Mouse (Mus musculus): ENCODE results near the gene Retn.

DNA sequence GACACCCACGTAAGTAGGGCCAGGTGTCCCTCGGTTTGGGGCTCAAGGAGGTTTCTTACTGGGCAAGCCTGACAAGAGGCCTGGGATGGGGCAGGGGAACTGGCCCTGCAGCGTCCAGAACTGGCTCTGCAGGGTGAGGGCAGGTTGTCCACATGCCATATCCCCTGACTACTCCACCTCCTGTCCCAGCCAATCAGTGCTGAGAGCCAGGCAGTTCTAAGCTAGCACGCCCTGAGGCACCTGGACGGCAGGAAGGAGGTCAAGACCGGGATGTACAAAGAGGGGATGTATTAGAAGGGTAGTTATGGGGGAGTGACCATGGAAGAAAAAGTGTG lies 45.8 kb upstream of the Retn start:
- TF ChIP-seq CTCF (IDR thresholded peaks at IDR 0.05; ENCODE audit: low read depth) (no peak), EP300 (IDR thresholded peaks at IDR 0.05; ENCODE audit: low read depth) (no peak)

Measured in heart, postnatal 0 days (tissue).